Mouse (Mus musculus) limb, embryonic 12.5 days (tissue): ENCODE data around the gene Mbtd1. TPM values are rescaled to one million over a fixed set of nuclear protein-coding genes. Genes with fewer than 3 reads are reported as not detected.
A peak's percentile ranks its signal among the peaks of the same experiment; 100 is the strongest.

Source experiments
- ATAC-seq: fragments of 200-750 bp; cut with Nextera tagmentation; 2 replicates; pipeline ENCODE4 v1.8.0; 2017; ENCODE audit warnings: low read depth, moderate TSS enrichment; ENCODE audit not compliant: insufficient number of reproducible peaks, insufficient read depth, low FRiP score, low TSS enrichment
- H3K27ac ChIP-seq: fragments of 300-500 bp; sonication (generic); 2 replicates; pipeline ENCODE4 v1.5.1; 2016; ENCODE audit warnings: mild to moderate bottlenecking, moderate library complexity
- H3K27me3 ChIP-seq: fragments of 300-500 bp; sonication (generic); 2 replicates; pipeline ENCODE4 v1.6.1; 2016; ENCODE audit warnings: mild to moderate bottlenecking, moderate library complexity
- H3K36me3 ChIP-seq: fragments of 300-500 bp; sonication (generic); 2 replicates; pipeline ENCODE4 v1.6.1; 2016; ENCODE audit warnings: mild to moderate bottlenecking, moderate library complexity
- H3K4me1 ChIP-seq: fragments of 300-500 bp; sonication (generic); replicated peaks from 2 replicates; pipeline ENCODE4 v1.6.1; 2016
- H3K4me2 ChIP-seq: fragments of 300-500 bp; sonication (generic); 2 replicates; pipeline ENCODE4 v1.6.1; 2016; ENCODE audit warnings: mild to moderate bottlenecking, moderate library complexity
- H3K4me3 ChIP-seq: fragments of 300-500 bp; sonication (generic); replicated peaks from 2 replicates; pipeline ENCODE4 v1.5.1; 2016; ENCODE audit warnings: mild to moderate bottlenecking
- H3K9ac ChIP-seq: fragments of 300-500 bp; sonication (generic); replicated peaks from 2 replicates; pipeline ENCODE4 v1.6.1; 2016; ENCODE audit warnings: mild to moderate bottlenecking, moderate library complexity
- H3K9me3 ChIP-seq: fragments of 300-500 bp; sonication (generic); 2 replicates; pipeline ENCODE4 v1.6.1; 2016; ENCODE audit warnings: mild to moderate bottlenecking, moderate library complexity
- WGBS: fragments of 180-500 bp; shearing (Covaris S2); methylation state at CpG from one replicate; pipeline ENCODE4 v1.1.7; 2016; 5-methylcytosine and 5-hydroxymethylcytosine counted together
- polyA plus RNA-seq: library from polyadenylated mRNA; unstranded; fragments of >200 nt; fragmentation: Nextera tagmentation; extraction: Ambion mirVana; gene quantifications from 2 replicates; pipeline ENCODE4 v1.2.1, GENCODE M21; 2016

Mbtd1 gene
- polyA plus RNA-seq = 45.2 and 47.4 TPM in 2 replicates

GRCm38 (mm10) chr11:93885572-93886410 lies at the start of gene Mbtd1, which contains the start of gene Utp18:
Gene Mbtd1, plus strand, starts transcription at chr11:93885852.
Gene Utp18, minus strand, starts transcription at chr11:93885766.
- H3K27ac ChIP-seq = peak within 1 kb of the TSS; percentile 95
- H3K4me3 ChIP-seq = peak within 1 kb of the TSS; percentile 94
- peak; percentile 97 for ATAC-seq
- H3K9ac ChIP-seq = peak within 1 kb of the TSS; percentile 93
- H3K36me3 ChIP-seq = peaks cover 17% of the 10 kb centered on the region; the same call in 1 of the 2 replicates
- peak within 1 kb of the TSS; percentile 91 for H3K4me2 ChIP-seq
- WGBS = under 1% methylated on average over 79 of the region's 83 CpGs
- H3K9me3 ChIP-seq = no peaks in the 10 kb centered on the region
- H3K4me1 ChIP-seq = peaks cover 25% of the 10 kb centered on the region
- H3K27me3 ChIP-seq = no peaks in the 10 kb centered on the region

GRCm38 (mm10) chr11:93847342-93847741 lies 38.3 kb upstream of the Mbtd1 start:
- Histone ChIP-seq H3K4me2 (no peak overlapping the region), H3K9ac (no peak overlapping the region), H3K4me1 (no peaks in the 10 kb centered on the region), H3K27ac (no peak overlapping the region), H3K4me3 (no peak overlapping the region), H3K9me3 (no peaks in the 10 kb centered on the region), H3K36me3 (no peaks in the 10 kb centered on the region), H3K27me3 (no peaks in the 10 kb centered on the region)
- WGBS = 25% methylated on average over 2 of the region's 2 CpGs
- no peak for ATAC-seq

GRCm38 (mm10) chr11:93852546-93852945 lies 33.1 kb upstream of the Mbtd1 start:
- no peak overlapping the region for H3K9ac ChIP-seq
- H3K9me3 ChIP-seq = no peaks in the 10 kb centered on the region
- H3K27ac ChIP-seq = no peak overlapping the region
- H3K4me1 ChIP-seq = no peaks in the 10 kb centered on the region
- no peak overlapping the region for H3K4me2 ChIP-seq
- H3K27me3 ChIP-seq = no peaks in the 10 kb centered on the region
- no peak for ATAC-seq
- no peak overlapping the region for H3K4me3 ChIP-seq
- no peaks in the 10 kb centered on the region for H3K36me3 ChIP-seq
- WGBS = 88% methylated on average over 3 of the region's 3 CpGs

- Histone ChIP-seq H3K27ac (no peak overlapping the region), H3K36me3 (peaks cover 17% of the 10 kb centered on the region), H3K4me2 (no peak overlapping the region), H3K27me3 (no peaks in the 10 kb centered on the region), H3K9me3 (no peaks in the 10 kb centered on the region), H3K4me3 (no peak overlapping the region), H3K9ac (no peak overlapping the region), H3K4me1 (no peaks in the 10 kb centered on the region)
- ATAC-seq = no peak
- WGBS = 5% methylated on average over 6 of the region's 6 CpGs
Measured at GRCm38 (mm10) chr11:93856284-93856955, 29.2 kb upstream of the Mbtd1 start.

GRCm38 (mm10) chr11:93860540-93861172 lies 25.0 kb upstream of the Mbtd1 start:
- no peaks in the 10 kb centered on the region for H3K9me3 ChIP-seq
- no peak overlapping the region for H3K27ac ChIP-seq
- H3K27me3 ChIP-seq = no peaks in the 10 kb centered on the region
- WGBS = 93% methylated on average over 1 of the region's 1 CpGs
- peaks cover 38% of the 10 kb centered on the region for H3K36me3 ChIP-seq
- H3K4me3 ChIP-seq = no peak overlapping the region
- no peak overlapping the region for H3K9ac ChIP-seq
- H3K4me2 ChIP-seq = no peak overlapping the region
- H3K4me1 ChIP-seq = no peaks in the 10 kb centered on the region
- ATAC-seq = no peak

GRCm38 (mm10) chr11:93861193-93861592 lies 24.5 kb upstream of the Mbtd1 start:
- no peak for ATAC-seq
- Histone ChIP-seq H3K36me3 (peaks cover 43% of the 10 kb centered on the region), H3K27ac (no peak overlapping the region), H3K4me1 (no peaks in the 10 kb centered on the region), H3K4me2 (no peak overlapping the region), H3K9me3 (no peaks in the 10 kb centered on the region), H3K9ac (no peak overlapping the region), H3K27me3 (no peaks in the 10 kb centered on the region), H3K4me3 (no peak overlapping the region)
- 93% methylated on average over 2 of the region's 2 CpGs for WGBS

- WGBS = 91% methylated on average over 4 of the region's 4 CpGs
- no peak overlapping the region for H3K4me3 ChIP-seq
- no peak overlapping the region for H3K9ac ChIP-seq
- no peak overlapping the region for H3K4me2 ChIP-seq
- peaks cover 53% of the 10 kb centered on the region for H3K36me3 ChIP-seq
- no peaks in the 10 kb centered on the region for H3K4me1 ChIP-seq
- H3K27me3 ChIP-seq = no peaks in the 10 kb centered on the region
- H3K9me3 ChIP-seq = no peaks in the 10 kb centered on the region
- H3K27ac ChIP-seq = no peak overlapping the region
- no peak for ATAC-seq
Measured at GRCm38 (mm10) chr11:93862045-93862623, 23.5 kb upstream of the Mbtd1 start.

- Histone ChIP-seq H3K9me3 (no peaks in the 10 kb centered on the region), H3K9ac (no peak overlapping the region), H3K4me2 (no peak overlapping the region), H3K27me3 (no peaks in the 10 kb centered on the region), H3K4me1 (no peaks in the 10 kb centered on the region), H3K4me3 (no peak overlapping the region), H3K36me3 (peaks cover 58% of the 10 kb centered on the region), H3K27ac (no peak overlapping the region)
- no peak for ATAC-seq
- 92% methylated on average over 1 of the region's 1 CpGs for WGBS
Measured at GRCm38 (mm10) chr11:93862638-93863037, 23.0 kb upstream of the Mbtd1 start.

GRCm38 (mm10) chr11:93884068-93884467 lies 1.6 kb upstream of the Mbtd1 start:
- Histone ChIP-seq H3K36me3 (peaks cover 30% of the 10 kb centered on the region), H3K9me3 (no peaks in the 10 kb centered on the region), H3K4me3 (peak overlapping the region; percentile 94), H3K27ac (no peak overlapping the region), H3K27me3 (no peaks in the 10 kb centered on the region), H3K9ac (peak overlapping the region; percentile 87; the same call in 1 of the 2 replicates), H3K4me2 (peak overlapping the region; percentile 91), H3K4me1 (peaks cover 25% of the 10 kb centered on the region)
- no peak for ATAC-seq
- 83% methylated on average over 4 of the region's 4 CpGs for WGBS

- no peaks in the 10 kb centered on the region for H3K27me3 ChIP-seq
- peak overlapping the region; percentile 94 for H3K4me3 ChIP-seq
- peak overlapping the region; percentile 91 for H3K4me2 ChIP-seq
- no peaks in the 10 kb centered on the region for H3K9me3 ChIP-seq
- WGBS = under 1% methylated on average over 73 of the region's 81 CpGs
- H3K9ac ChIP-seq = peak overlapping the region; percentile 87
- peaks cover 20% of the 10 kb centered on the region for H3K36me3 ChIP-seq
- ATAC-seq = peak; percentile 23
- peaks cover 25% of the 10 kb centered on the region for H3K4me1 ChIP-seq
- peak overlapping the region; percentile 95 for H3K27ac ChIP-seq
Measured at GRCm38 (mm10) chr11:93884901-93885571, 616 bp upstream of the Mbtd1 start.
